Mouse (Mus musculus) hindbrain, embryonic 10.5 days (tissue): ENCODE results near the gene Gtf2ird2. TPM values are rescaled to one million over a fixed set of nuclear protein-coding genes. Genes with fewer than 3 reads are reported as not detected.

Experiments used
- DNase-seq: peaks from one replicate; pipeline ENCODE4 v3.0.0-alpha.2; 2017; ENCODE audit warnings: low spot score
- H3K27ac ChIP-seq: fragments of 300-500 bp; sonication (generic); 2 replicates; pipeline ENCODE4 v1.5.1; 2016; ENCODE audit warnings: mild to moderate bottlenecking, moderate library complexity
- H3K27me3 ChIP-seq: fragments of 300-500 bp; sonication (generic); 2 replicates; pipeline ENCODE4 v1.6.1; 2016; ENCODE audit warnings: mild to moderate bottlenecking; ENCODE audit not compliant: poor library complexity, insufficient read depth, severe bottlenecking
- H3K36me3 ChIP-seq: fragments of 300-500 bp; sonication (generic); 2 replicates; pipeline ENCODE4 v1.6.1; 2016; ENCODE audit warnings: mild to moderate bottlenecking, moderate library complexity
- H3K4me1 ChIP-seq: fragments of 300-500 bp; sonication (generic); replicated peaks from 2 replicates; pipeline ENCODE4 v1.6.1; 2016; ENCODE audit warnings: mild to moderate bottlenecking
- H3K4me3 ChIP-seq: fragments of 300-500 bp; sonication (generic); 2 replicates; pipeline ENCODE4 v1.5.1; 2016; ENCODE audit warnings: mild to moderate bottlenecking, moderate library complexity
- H3K9me3 ChIP-seq: fragments of 300-500 bp; sonication (generic); 2 replicates; pipeline ENCODE4 v1.6.1; 2016; ENCODE audit warnings: mild to moderate bottlenecking, moderate library complexity
- WGBS: fragments of 180-500 bp; shearing (Covaris S2); methylation state at CpG from one replicate; pipeline ENCODE4 v1.1.7; 2016; 5-methylcytosine and 5-hydroxymethylcytosine counted together
- polyA plus RNA-seq: library from polyadenylated mRNA; unstranded; fragments of >200 nt; fragmentation: Nextera tagmentation; extraction: Ambion mirVana; gene quantifications from 2 replicates; pipeline ENCODE4 v1.2.1, GENCODE M21; 2016

Gene Gtf2ird2
- 6.8 and 9.3 TPM in 2 replicates for polyA plus RNA-seq

GRCm38 (mm10) chr5:134183880-134184808 lies at the start of gene Gtf2ird2:
TSS of gene Gtf2ird2 (plus strand) at chr5:134184019.
- peak; percentile 98 for DNase-seq
- peak within 1 kb of the TSS; percentile 78 for H3K4me3 ChIP-seq
- no peaks in the 10 kb centered on the region for H3K36me3 ChIP-seq
- WGBS = under 1% methylated on average over 92 of the region's 92 CpGs
- no peaks in the 10 kb centered on the region for H3K9me3 ChIP-seq
- H3K27ac ChIP-seq = peak within 1 kb of the TSS; percentile 99
- H3K4me1 ChIP-seq = peaks cover 19% of the 10 kb centered on the region
- H3K27me3 ChIP-seq = no peaks in the 10 kb centered on the region

- H3K9me3 ChIP-seq = peaks cover 4% of the 10 kb centered on the region; the same call in 1 of the 2 replicates
- H3K4me1 ChIP-seq = peaks cover 10% of the 10 kb centered on the region
- peaks cover 72% of the 10 kb centered on the region for H3K36me3 ChIP-seq
- no peaks in the 10 kb centered on the region for H3K27me3 ChIP-seq
- H3K4me3 ChIP-seq = no peak overlapping the region
- H3K27ac ChIP-seq = no peak overlapping the region
- WGBS = 95% methylated on average over 12 of the region's 12 CpGs
- no peak for DNase-seq
These were observed 47.8 kb upstream of the Gtf2ird2 start for GRCm38 (mm10) chr5:134136022-134136421.

- Histone ChIP-seq H3K36me3 (peaks cover 79% of the 10 kb centered on the region), H3K4me3 (no peak overlapping the region), H3K27me3 (no peaks in the 10 kb centered on the region), H3K4me1 (no peaks in the 10 kb centered on the region), H3K9me3 (peaks cover 9% of the 10 kb centered on the region), H3K27ac (no peak overlapping the region)
- 86% methylated on average over 5 of the region's 5 CpGs for WGBS
- DNase-seq = no peak
These were observed 45.9 kb upstream of the Gtf2ird2 start for GRCm38 (mm10) chr5:134137933-134138332.

- no peak overlapping the region for H3K4me3 ChIP-seq
- no peak overlapping the region for H3K27ac ChIP-seq
- H3K4me1 ChIP-seq = no peaks in the 10 kb centered on the region
- DNase-seq = no peak
- H3K36me3 ChIP-seq = peaks cover 79% of the 10 kb centered on the region
- H3K9me3 ChIP-seq = peaks cover 4% of the 10 kb centered on the region; the same call in 1 of the 2 replicates
- WGBS = 83% methylated on average over 6 of the region's 6 CpGs
- no peaks in the 10 kb centered on the region for H3K27me3 ChIP-seq
These were observed 44.4 kb upstream of the Gtf2ird2 start for GRCm38 (mm10) chr5:134139429-134139828.

GRCm38 (mm10) chr5:134141236-134141635 lies 42.6 kb upstream of the Gtf2ird2 start:
- no peak overlapping the region for H3K27ac ChIP-seq
- peaks cover 7% of the 10 kb centered on the region; the same call in 1 of the 2 replicates for H3K9me3 ChIP-seq
- H3K4me1 ChIP-seq = no peaks in the 10 kb centered on the region
- no peaks in the 10 kb centered on the region for H3K27me3 ChIP-seq
- no peak overlapping the region for H3K4me3 ChIP-seq
- peaks cover 72% of the 10 kb centered on the region for H3K36me3 ChIP-seq
- 71% methylated on average over 7 of the region's 7 CpGs for WGBS
- DNase-seq = no peak

GRCm38 (mm10) chr5:134142381-134142780 lies 41.4 kb upstream of the Gtf2ird2 start:
- peaks cover 7% of the 10 kb centered on the region; the same call in 1 of the 2 replicates for H3K9me3 ChIP-seq
- no peak overlapping the region for H3K4me3 ChIP-seq
- no peaks in the 10 kb centered on the region for H3K27me3 ChIP-seq
- DNase-seq = no peak
- H3K36me3 ChIP-seq = peaks cover 68% of the 10 kb centered on the region
- WGBS = 76% methylated on average over 11 of the region's 11 CpGs
- H3K4me1 ChIP-seq = no peaks in the 10 kb centered on the region
- H3K27ac ChIP-seq = no peak overlapping the region

- Histone ChIP-seq H3K9me3 (peaks cover 7% of the 10 kb centered on the region; the same call in 1 of the 2 replicates), H3K27me3 (no peaks in the 10 kb centered on the region), H3K27ac (no peak overlapping the region), H3K4me1 (no peaks in the 10 kb centered on the region), H3K4me3 (no peak overlapping the region), H3K36me3 (peaks cover 74% of the 10 kb centered on the region)
- 92% methylated on average over 8 of the region's 8 CpGs for WGBS
- no peak for DNase-seq
These were observed 38.8 kb upstream of the Gtf2ird2 start for GRCm38 (mm10) chr5:134144986-134145385.

GRCm38 (mm10) chr5:134147194-134147753 lies 36.5 kb upstream of the Gtf2ird2 start:
- Histone ChIP-seq H3K4me1 (no peaks in the 10 kb centered on the region; the same call in 1 of the 2 replicates), H3K27me3 (no peaks in the 10 kb centered on the region), H3K36me3 (peaks cover 84% of the 10 kb centered on the region), H3K9me3 (peaks cover 7% of the 10 kb centered on the region; the same call in 1 of the 2 replicates), H3K4me3 (no peak overlapping the region), H3K27ac (no peak overlapping the region)
- no peak for DNase-seq
- WGBS = 90% methylated on average over 10 of the region's 10 CpGs

GRCm38 (mm10) chr5:134148153-134148552 lies 35.7 kb upstream of the Gtf2ird2 start:
- H3K27me3 ChIP-seq = no peaks in the 10 kb centered on the region
- H3K4me3 ChIP-seq = no peak overlapping the region
- peaks cover 7% of the 10 kb centered on the region; the same call in 1 of the 2 replicates for H3K9me3 ChIP-seq
- H3K36me3 ChIP-seq = peaks cover 85% of the 10 kb centered on the region
- no peak for DNase-seq
- WGBS = 89% methylated on average over 4 of the region's 4 CpGs
- H3K27ac ChIP-seq = no peak overlapping the region
- no peaks in the 10 kb centered on the region; the same call in 1 of the 2 replicates for H3K4me1 ChIP-seq

GRCm38 (mm10) chr5:134151895-134152294 lies 31.9 kb upstream of the Gtf2ird2 start:
- Histone ChIP-seq H3K27me3 (no peaks in the 10 kb centered on the region), H3K9me3 (peaks cover 4% of the 10 kb centered on the region; the same call in 1 of the 2 replicates), H3K36me3 (peaks cover 97% of the 10 kb centered on the region), H3K4me3 (no peak overlapping the region), H3K4me1 (no peaks in the 10 kb centered on the region; the same call in 1 of the 2 replicates), H3K27ac (peak overlapping the region; percentile 29; the same call in 1 of the 2 replicates)
- WGBS = 89% methylated on average over 11 of the region's 11 CpGs
- no peak for DNase-seq

- no peak for DNase-seq
- no peak overlapping the region for H3K4me3 ChIP-seq
- no peaks in the 10 kb centered on the region for H3K27me3 ChIP-seq
- no peaks in the 10 kb centered on the region; the same call in 1 of the 2 replicates for H3K4me1 ChIP-seq
- H3K36me3 ChIP-seq = peaks cover 97% of the 10 kb centered on the region
- no peak overlapping the region for H3K27ac ChIP-seq
- no peaks in the 10 kb centered on the region for H3K9me3 ChIP-seq
- 88% methylated on average over 7 of the region's 7 CpGs for WGBS
These were observed 27.8 kb upstream of the Gtf2ird2 start for GRCm38 (mm10) chr5:134155916-134156466.

GRCm38 (mm10) chr5:134164688-134165087 lies 19.1 kb upstream of the Gtf2ird2 start:
- Histone ChIP-seq H3K27ac (no peak overlapping the region), H3K9me3 (no peaks in the 10 kb centered on the region), H3K27me3 (no peaks in the 10 kb centered on the region), H3K4me3 (no peak overlapping the region), H3K4me1 (no peaks in the 10 kb centered on the region), H3K36me3 (peaks cover 89% of the 10 kb centered on the region)
- 82% methylated on average over 5 of the region's 5 CpGs for WGBS
- DNase-seq = no peak
